In the genomic region with DNA sequence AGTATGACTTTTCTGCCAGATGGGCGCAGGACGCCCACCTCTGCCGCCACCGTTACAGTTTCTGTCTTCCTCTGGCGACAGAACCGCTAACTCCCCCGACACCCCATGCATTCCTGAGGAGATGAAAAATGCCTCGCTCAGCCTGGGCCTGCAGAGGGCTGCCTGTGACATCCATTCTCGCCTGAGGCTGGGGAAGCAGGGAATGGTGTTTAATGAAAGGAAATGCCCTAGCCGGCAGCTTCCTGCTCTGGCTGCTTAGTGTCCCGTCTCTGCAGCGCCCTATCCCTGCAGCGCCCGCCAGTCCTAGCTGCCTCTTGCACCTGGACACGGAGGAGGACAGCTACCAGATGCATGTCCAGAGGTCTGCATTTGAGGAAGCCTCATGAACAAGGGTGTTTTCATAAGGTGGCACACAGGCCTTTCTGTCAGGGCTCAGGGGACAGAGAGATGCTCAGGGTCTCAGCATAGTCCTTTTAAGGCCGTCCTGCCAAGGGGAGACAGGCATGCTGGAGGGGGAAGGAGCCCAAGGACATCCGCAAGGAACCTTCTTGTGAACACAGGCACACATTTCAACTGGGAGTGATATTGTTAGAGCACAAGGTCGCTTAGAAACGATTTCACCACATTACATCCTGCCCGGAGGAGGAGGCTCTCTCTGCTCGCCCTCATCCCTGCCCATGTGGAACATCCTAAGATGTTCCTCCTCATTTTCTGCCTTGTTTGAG, we compare ENCODE assay signal across 8 mouse cellular contexts. TPM values are rescaled to one million over a fixed set of nuclear protein-coding genes. Genes with fewer than 3 reads are reported as not detected.
DNase-seq lines count a peak whose midpoint lies in the region; ATAC-seq and TF ChIP-seq lines count a peak whose summit lies in the region.

No protein-coding gene starts in this region.

- DNase-seq in liver, postnatal 0 days, result no peak
- no peak for DNase-seq in thymus, adult 2 months
- DNase-seq in thymus, postnatal 10 days (ENCODE audit: low spot score in 2 of 2), result no peak
- no peak for DNase-seq in spleen, adult 12 weeks (ENCODE audit: low spot score)

- no peaks in the 10 kb centered on the region for H3K9me3 ChIP-seq in liver, embryonic 12.5 days (replicated peaks)
- no peaks in the 10 kb centered on the region for H3K9me3 ChIP-seq in liver, postnatal 0 days (ENCODE audit: low read length)
- no peaks in the 10 kb centered on the region for H3K9me3 ChIP-seq in embryonic facial prominence, embryonic 15.5 days (replicated peaks)
- H3K9me3 ChIP-seq in intestine, postnatal 0 days (ENCODE audit: control insufficient read depth), result no peaks in the 10 kb centered on the region
- no peaks in the 10 kb centered on the region for H3K9me3 ChIP-seq in midbrain, embryonic 15.5 days

- H3K27ac ChIP-seq in liver, embryonic 12.5 days, result no peak overlapping the region
- H3K27ac ChIP-seq in liver, postnatal 0 days (ENCODE audit: low read depth), result no peak overlapping the region
- peak overlapping the region; percentile 44; the same call in 1 of the 2 replicates for H3K27ac ChIP-seq in embryonic facial prominence, embryonic 15.5 days (replicated peaks)
- no peak overlapping the region for H3K27ac ChIP-seq in intestine, postnatal 0 days (ENCODE audit: low read depth, low read length)
- H3K27ac ChIP-seq in midbrain, embryonic 15.5 days, result peak overlapping the region; percentile 68
- no peak overlapping the region for H3K27ac ChIP-seq in thymus, adult 2 months (ENCODE audit: control insufficient read depth, insufficient read depth, low read length)

- 9% methylated on average over 21 of the region's 21 CpGs for WGBS in liver, embryonic 12.5 days (ENCODE audit: insufficient replicate concordance)
- WGBS in liver, postnatal 0 days (ENCODE audit: insufficient replicate concordance), result 11% methylated on average over 21 of the region's 21 CpGs
- 9% methylated on average over 21 of the region's 21 CpGs for WGBS in embryonic facial prominence, embryonic 15.5 days
- 14% methylated on average over 21 of the region's 21 CpGs for WGBS in intestine, postnatal 0 days
- WGBS in midbrain, embryonic 15.5 days, result 13% methylated on average over 21 of the region's 21 CpGs
- 12% methylated on average over 21 of the region's 21 CpGs for WGBS in thymus, adult 2 months

- H3K36me3 ChIP-seq in liver, embryonic 12.5 days, result no peaks in the 10 kb centered on the region
- no peaks in the 10 kb centered on the region for H3K36me3 ChIP-seq in liver, postnatal 0 days (replicated peaks; ENCODE audit: insufficient read depth, low read length)
- H3K36me3 ChIP-seq in embryonic facial prominence, embryonic 15.5 days, result no peaks in the 10 kb centered on the region
- H3K36me3 ChIP-seq in intestine, postnatal 0 days (ENCODE audit: control insufficient read depth, insufficient read depth), result no peaks in the 10 kb centered on the region
- H3K36me3 ChIP-seq in midbrain, embryonic 15.5 days (replicated peaks), result no peaks in the 10 kb centered on the region
- no peaks in the 10 kb centered on the region for H3K36me3 ChIP-seq in thymus, adult 2 months (ENCODE audit: control insufficient read depth, insufficient read depth, low read length)

- no peak overlapping the region for H3K4me3 ChIP-seq in liver, embryonic 12.5 days
- H3K4me3 ChIP-seq in liver, postnatal 0 days (ENCODE audit: low read depth, low read length), result no peak overlapping the region
- H3K4me3 ChIP-seq in embryonic facial prominence, embryonic 15.5 days (replicated peaks), result peak overlapping the region; percentile 30
- peak overlapping the region; percentile 3; the same call in 1 of the 2 replicates for H3K4me3 ChIP-seq in intestine, postnatal 0 days (ENCODE audit: low read depth, low read length)
- H3K4me3 ChIP-seq in midbrain, embryonic 15.5 days, result peak overlapping the region; percentile 28
- H3K4me3 ChIP-seq in thymus, adult 2 months (ENCODE audit: control insufficient read depth, insufficient read depth, low read length), result no peak overlapping the region

- TF ChIP-seq POLR2A in thymus, adult 2 months (IDR thresholded peaks at IDR 0.05; ENCODE audit: control insufficient read depth, extremely low read depth, insufficient read depth, low read length, poor library complexity), result no peak

- H3K4me1 ChIP-seq in liver, embryonic 12.5 days, result 0 out of 2 replicates have a peak, but pooled peaks cover 4% of the 10 kb centered on the region
- no peaks in the 10 kb centered on the region for H3K4me1 ChIP-seq in liver, postnatal 0 days (ENCODE audit: insufficient read depth)
- H3K4me1 ChIP-seq in embryonic facial prominence, embryonic 15.5 days, result peaks cover 27% of the 10 kb centered on the region
- no peaks in the 10 kb centered on the region for H3K4me1 ChIP-seq in intestine, postnatal 0 days (replicated peaks; ENCODE audit: control insufficient read depth, insufficient read depth, low read length)
- peaks cover 25% of the 10 kb centered on the region for H3K4me1 ChIP-seq in midbrain, embryonic 15.5 days
- no peaks in the 10 kb centered on the region for H3K4me1 ChIP-seq in thymus, adult 2 months (replicated peaks; ENCODE audit: control insufficient read depth, insufficient read depth, low read length)

- no peak for TF ChIP-seq EP300 in liver, postnatal 0 days (IDR thresholded peaks at IDR 0.05; ENCODE audit: low read depth)

- H3K27me3 ChIP-seq in liver, embryonic 12.5 days (replicated peaks), result peaks cover 78% of the 10 kb centered on the region
- H3K27me3 ChIP-seq in liver, postnatal 0 days (ENCODE audit: insufficient read depth, low read length), result peaks cover 23% of the 10 kb centered on the region
- no peaks in the 10 kb centered on the region for H3K27me3 ChIP-seq in embryonic facial prominence, embryonic 15.5 days
- peaks cover 10% of the 10 kb centered on the region for H3K27me3 ChIP-seq in intestine, postnatal 0 days (replicated peaks; ENCODE audit: control insufficient read depth, insufficient read depth, low read length)
- H3K27me3 ChIP-seq in midbrain, embryonic 15.5 days (replicated peaks), result no peaks in the 10 kb centered on the region
- H3K27me3 ChIP-seq in thymus, adult 2 months (ENCODE audit: control insufficient read depth, insufficient read depth, low read length), result peaks cover 8% of the 10 kb centered on the region

- H3K9ac ChIP-seq in liver, embryonic 12.5 days, result no peak overlapping the region
- H3K9ac ChIP-seq in liver, postnatal 0 days (replicated peaks), result no peak overlapping the region
- H3K9ac ChIP-seq in embryonic facial prominence, embryonic 15.5 days, result peak overlapping the region; percentile 4; the same call in 1 of the 2 replicates
- no peak overlapping the region for H3K9ac ChIP-seq in intestine, postnatal 0 days (ENCODE audit: low read depth, low read length)
- peak overlapping the region; percentile 21 for H3K9ac ChIP-seq in midbrain, embryonic 15.5 days

- no peak for ATAC-seq in liver, embryonic 12.5 days
- ATAC-seq in liver, postnatal 0 days, result no peak
- ATAC-seq in embryonic facial prominence, embryonic 15.5 days (ENCODE audit: insufficient number of reproducible peaks, low FRiP score, low TSS enrichment, low read depth), result no peak
- no peak for ATAC-seq in intestine, postnatal 0 days
- ATAC-seq in midbrain, embryonic 15.5 days (replicated peaks), result peak; percentile 59

- H3K4me2 ChIP-seq in liver, embryonic 12.5 days, result peak overlapping the region; percentile 30
- no peak overlapping the region for H3K4me2 ChIP-seq in liver, postnatal 0 days (ENCODE audit: low read depth, low read length)
- peak overlapping the region; percentile 63 for H3K4me2 ChIP-seq in embryonic facial prominence, embryonic 15.5 days (replicated peaks)
- peak overlapping the region; percentile 42; the same call in 1 of the 2 replicates for H3K4me2 ChIP-seq in intestine, postnatal 0 days (replicated peaks; ENCODE audit: low read depth)
- peak overlapping the region; percentile 55 for H3K4me2 ChIP-seq in midbrain, embryonic 15.5 days

- no peak for TF ChIP-seq CTCF in liver, postnatal 0 days (IDR thresholded peaks at IDR 0.05; ENCODE audit: low read depth)
- TF ChIP-seq CTCF in intestine, postnatal 0 days (IDR thresholded peaks at IDR 0.05; ENCODE audit: low read depth), result no peak
- TF ChIP-seq CTCF in thymus, adult 2 months (IDR thresholded peaks at IDR 0.05; ENCODE audit: borderline replicate concordance, control insufficient read depth, extremely low read depth, insufficient read depth, low read length, poor library complexity), result no peak

RNA-seq across cellular contexts. Expression of a gene that starts 13.7 kb away (rescaled TPM):
- 0.52 and 0.65 TPM in 2 replicates for polyA plus RNA-seq in liver, embryonic 12.5 days (2016; fragmentation: Nextera tagmentation; extraction: Ambion mirVana)
- 0.08 TPM in 1 of 2 replicates, not detected in the other for polyA plus RNA-seq in liver, postnatal 0 days (2015; fragmentation: Nextera tagmentation; extraction: Ambion mirVana)
- polyA plus RNA-seq in embryonic facial prominence, embryonic 15.5 days (2015; fragmentation: Nextera tagmentation; extraction: Ambion mirVana), result 13.1 and 13.7 TPM in 2 replicates
- polyA plus RNA-seq in intestine, postnatal 0 days (2015; fragmentation: Nextera tagmentation; extraction: Ambion mirVana), result 1.7 and 2.5 TPM in 2 replicates
- polyA plus RNA-seq in midbrain, embryonic 15.5 days (2015; fragmentation: Nextera tagmentation; extraction: Ambion mirVana), result 10.7 and 15.2 TPM in 2 replicates
- polyA plus RNA-seq in thymus, adult 2 months (2012; rRNA removed), result 0.94 and 1.0 TPM in 2 replicates

RNA-seq across cellular contexts. Expression of a gene that starts 22.1 kb away (rescaled TPM):
- 14.4 and 15.0 TPM in 2 replicates for polyA plus RNA-seq in liver, embryonic 12.5 days (2016; fragmentation: Nextera tagmentation; extraction: Ambion mirVana)
- 11.9 and 12.5 TPM in 2 replicates for polyA plus RNA-seq in liver, postnatal 0 days (2015; fragmentation: Nextera tagmentation; extraction: Ambion mirVana)
- 29.0 and 31.4 TPM in 2 replicates for polyA plus RNA-seq in embryonic facial prominence, embryonic 15.5 days (2015; fragmentation: Nextera tagmentation; extraction: Ambion mirVana)
- polyA plus RNA-seq in intestine, postnatal 0 days (2015; fragmentation: Nextera tagmentation; extraction: Ambion mirVana), result 16.1 and 16.5 TPM in 2 replicates
- polyA plus RNA-seq in midbrain, embryonic 15.5 days (2015; fragmentation: Nextera tagmentation; extraction: Ambion mirVana), result 23.2 and 24.9 TPM in 2 replicates
- polyA plus RNA-seq in thymus, adult 2 months (2012; rRNA removed), result 25.2 and 25.8 TPM in 2 replicates

RNA-seq across cellular contexts. Expression of a gene that starts 59.7 kb away (rescaled TPM):
- 0.10 TPM in 1 of 2 replicates, not detected in the other for polyA plus RNA-seq in liver, embryonic 12.5 days (2016; fragmentation: Nextera tagmentation; extraction: Ambion mirVana)
- not detected in 2 replicates for polyA plus RNA-seq in liver, postnatal 0 days (2015; fragmentation: Nextera tagmentation; extraction: Ambion mirVana)
- 0.17 and 0.27 TPM in 2 replicates for polyA plus RNA-seq in embryonic facial prominence, embryonic 15.5 days (2015; fragmentation: Nextera tagmentation; extraction: Ambion mirVana)
- 0.64 and 0.77 TPM in 2 replicates for polyA plus RNA-seq in intestine, postnatal 0 days (2015; fragmentation: Nextera tagmentation; extraction: Ambion mirVana)
- polyA plus RNA-seq in midbrain, embryonic 15.5 days (2015; fragmentation: Nextera tagmentation; extraction: Ambion mirVana), result 0.32 and 0.98 TPM in 2 replicates
- not detected in 2 replicates for polyA plus RNA-seq in thymus, adult 2 months (2012; rRNA removed)

Comparison
In these comparisons a context has a peak if more than half of its experiments do, and no peak if none do; other contexts are left out.
1. H3K27ac ChIP-seq: peak in embryonic facial prominence, embryonic 15.5 days (single experiment) and midbrain, embryonic 15.5 days (single experiment); none in liver, embryonic 12.5 days (single experiment), liver, postnatal 0 days (single experiment), intestine, postnatal 0 days (single experiment) and thymus, adult 2 months (single experiment).
2. H3K4me3 ChIP-seq: peak in embryonic facial prominence, embryonic 15.5 days (single experiment), intestine, postnatal 0 days (single experiment) and midbrain, embryonic 15.5 days (single experiment); none in liver, embryonic 12.5 days (single experiment), liver, postnatal 0 days (single experiment) and thymus, adult 2 months (single experiment).
3. H3K9ac ChIP-seq: peak in embryonic facial prominence, embryonic 15.5 days (single experiment) and midbrain, embryonic 15.5 days (single experiment); none in liver, embryonic 12.5 days (single experiment), liver, postnatal 0 days (single experiment) and intestine, postnatal 0 days (single experiment).